Mouse (Mus musculus) C2C12 (cell line): ENCODE results near the gene Mbnl2.

Experiments
- CEBPB ChIP-seq: IDR thresholded peaks from one replicate; pipeline ENCODE4 v1.6.1; 2011; ENCODE audit warnings: low read depth, mild to moderate bottlenecking, control low read depth, moderate library complexity
- CTCF ChIP-seq: IDR thresholded peaks from one replicate; pipeline ENCODE4 v1.5.1; 2011; ENCODE audit not compliant: control insufficient read depth, insufficient read depth, insufficient read length
- FOSL1 ChIP-seq: IDR thresholded peaks from one replicate; pipeline ENCODE4 v1.8.0; 2011; ENCODE audit warnings: mild to moderate bottlenecking, low read length; ENCODE audit not compliant: poor library complexity, insufficient read depth, severe bottlenecking
- MAX ChIP-seq: IDR thresholded peaks from one replicate; pipeline ENCODE4 v1.6.1; 2011; ENCODE audit warnings: mild to moderate bottlenecking, control low read depth
- MYOD1 ChIP-seq: IDR thresholded peaks from one replicate; pipeline ENCODE4 v1.6.1; 2011; ENCODE audit warnings: low read depth; ENCODE audit not compliant: control insufficient read depth, insufficient read length
- MYOG ChIP-seq: IDR thresholded peaks from one replicate; pipeline ENCODE4 v1.6.1; 2011; ENCODE audit not compliant: control insufficient read depth, insufficient read length; ENCODE audit errors: extremely low read depth
- USF1 ChIP-seq: IDR thresholded peaks from one replicate; pipeline ENCODE4 v1.6.1; 2011; ENCODE audit warnings: low read depth, mild to moderate bottlenecking, control low read depth, moderate library complexity

- no peak for TF ChIP-seq CTCF
- TF ChIP-seq FOSL1 = no peak
- TF ChIP-seq MAX = no peak
- no peak for TF ChIP-seq MYOD1
- no peak for TF ChIP-seq CEBPB
- TF ChIP-seq USF1 = no peak
- no peak for TF ChIP-seq MYOG
Observed at GRCm38 (mm10) chr14:120295355-120296220, 20.1 kb downstream of the Mbnl2 start.
